Mouse (Mus musculus) lung, embryonic 16.5 days (tissue): Measurements from ENCODE around the gene Nrcam. TPM values are rescaled to one million over a fixed set of nuclear protein-coding genes. Genes with fewer than 3 reads are reported as not detected.

Experiments
- ATAC-seq: fragments of 200-750 bp; cut with Nextera tagmentation; 2 replicates; pipeline ENCODE4 v1.8.0; 2017; ENCODE audit warnings: low read depth, mild to moderate bottlenecking, moderate library complexity
- H3K27ac ChIP-seq: fragments of 300-500 bp; sonication (generic); 2 replicates; pipeline ENCODE4 v1.5.1; 2014; ENCODE audit warnings: mild to moderate bottlenecking, control low read depth, low read length
- H3K27me3 ChIP-seq: fragments of 300-500 bp; sonication (generic); 2 replicates; pipeline ENCODE4 v1.6.1; 2014; ENCODE audit warnings: low read depth, low read length, mixed read lengths; ENCODE audit not compliant: control insufficient read depth, insufficient read depth
- H3K36me3 ChIP-seq: fragments of 300-500 bp; sonication (generic); 2 replicates; pipeline ENCODE4 v1.6.1; 2014; ENCODE audit warnings: low read length; ENCODE audit not compliant: control insufficient read depth, insufficient read depth
- H3K4me1 ChIP-seq: fragments of 300-500 bp; sonication (generic); replicated peaks from 2 replicates; pipeline ENCODE4 v1.6.1; 2014; ENCODE audit warnings: low read length, mixed read lengths; ENCODE audit not compliant: control insufficient read depth, insufficient read depth
- H3K4me2 ChIP-seq: fragments of 300-500 bp; sonication (generic); 2 replicates; pipeline ENCODE4 v1.6.1; 2014; ENCODE audit warnings: low read depth, low read length, control low read depth
- H3K4me3 ChIP-seq: fragments of 300-500 bp; sonication (generic); 2 replicates; pipeline ENCODE4 v1.5.1; 2014; ENCODE audit warnings: mild to moderate bottlenecking, low read length, control low read depth
- H3K9ac ChIP-seq: fragments of 300-500 bp; sonication (generic); 2 replicates; pipeline ENCODE4 v1.6.1; 2014; ENCODE audit warnings: low read length, control low read depth
- H3K9me3 ChIP-seq: fragments of 300-500 bp; sonication (generic); 2 replicates; pipeline ENCODE4 v1.6.1; 2016; ENCODE audit warnings: low read length; ENCODE audit not compliant: control insufficient read depth
- WGBS: fragments of 180-500 bp; shearing (Covaris S2); extraction: QIAGEN DNeasy Blood & Tissue Kit; methylation state at CpG from one replicate; pipeline ENCODE4 v1.1.7; 2014; 5-methylcytosine and 5-hydroxymethylcytosine counted together
- polyA plus RNA-seq: library from polyadenylated mRNA; unstranded; fragments of >200 nt; fragmentation: Nextera tagmentation; extraction: Ambion mirVana; gene quantifications from 2 replicates; pipeline ENCODE4 v1.2.1, GENCODE M21; 2015

The Nrcam gene
- polyA plus RNA-seq, 1 experiment from 2014 or later = 26.5 TPM

GRCm38 (mm10) chr12:44479260-44480030 lies 150.8 kb downstream of the Nrcam start:
- no peak for ATAC-seq
- no peak overlapping the region for H3K4me3 ChIP-seq
- H3K9me3 ChIP-seq = no peaks in the 10 kb centered on the region
- no peak overlapping the region for H3K4me2 ChIP-seq
- WGBS = 76% methylated on average over 6 of the region's 6 CpGs
- H3K4me1 ChIP-seq = no peaks in the 10 kb centered on the region
- H3K27me3 ChIP-seq = no peaks in the 10 kb centered on the region
- no peaks in the 10 kb centered on the region for H3K36me3 ChIP-seq
- H3K27ac ChIP-seq = no peak overlapping the region
- H3K9ac ChIP-seq = no peak overlapping the region

GRCm38 (mm10) chr12:44480031-44480419 lies 151.3 kb downstream of the Nrcam start:
- Histone ChIP-seq H3K4me1 (no peaks in the 10 kb centered on the region), H3K27me3 (no peaks in the 10 kb centered on the region), H3K9ac (no peak overlapping the region), H3K9me3 (no peaks in the 10 kb centered on the region), H3K36me3 (no peaks in the 10 kb centered on the region), H3K4me2 (no peak overlapping the region), H3K27ac (no peak overlapping the region), H3K4me3 (no peak overlapping the region)
- ATAC-seq = no peak
- 83% methylated on average over 2 of the region's 2 CpGs for WGBS

- 75% methylated on average over 3 of the region's 3 CpGs for WGBS
- ATAC-seq = no peak
Measured at GRCm38 (mm10) chr12:44481415-44481814, 152.7 kb downstream of the Nrcam start.

GRCm38 (mm10) chr12:44492759-44493479 lies 164.2 kb downstream of the Nrcam start:
- Histone ChIP-seq H3K4me1 (no peaks in the 10 kb centered on the region), H3K36me3 (no peaks in the 10 kb centered on the region), H3K4me3 (no peak overlapping the region), H3K9ac (no peak overlapping the region), H3K27ac (peak overlapping the region; percentile 40; the same call in 1 of the 2 replicates), H3K9me3 (no peaks in the 10 kb centered on the region), H3K27me3 (no peaks in the 10 kb centered on the region), H3K4me2 (no peak overlapping the region)
- WGBS = 36% methylated on average over 5 of the region's 5 CpGs
- ATAC-seq = peak; percentile 96

More at GRCm38 (mm10) chr12:44481415-44481814, 152.7 kb downstream of the Nrcam start:
- Histone ChIP-seq H3K36me3 (no peaks in the 10 kb centered on the region), H3K27ac (no peak overlapping the region), H3K4me2 (no peak overlapping the region), H3K9ac (no peak overlapping the region), H3K4me3 (no peak overlapping the region), H3K4me1 (no peaks in the 10 kb centered on the region), H3K9me3 (no peaks in the 10 kb centered on the region), H3K27me3 (no peaks in the 10 kb centered on the region)

GRCm38 (mm10) chr12:44497762-44498161 lies 169.1 kb downstream of the Nrcam start:
- H3K27ac ChIP-seq = peak overlapping the region; percentile 15; the same call in 1 of the 2 replicates
- H3K27me3 ChIP-seq = no peaks in the 10 kb centered on the region
- no peak overlapping the region for H3K9ac ChIP-seq
- ATAC-seq = peak; percentile 60
- H3K36me3 ChIP-seq = no peaks in the 10 kb centered on the region
- H3K4me2 ChIP-seq = no peak overlapping the region
- WGBS = 48% methylated on average over 2 of the region's 2 CpGs
- H3K9me3 ChIP-seq = no peaks in the 10 kb centered on the region
- no peak overlapping the region for H3K4me3 ChIP-seq
- no peaks in the 10 kb centered on the region for H3K4me1 ChIP-seq

GRCm38 (mm10) chr12:44498872-44499271 lies 170.2 kb downstream of the Nrcam start:
- Histone ChIP-seq H3K27ac (no peak overlapping the region), H3K4me3 (no peak overlapping the region), H3K4me1 (no peaks in the 10 kb centered on the region), H3K36me3 (no peaks in the 10 kb centered on the region), H3K4me2 (no peak overlapping the region), H3K9me3 (no peaks in the 10 kb centered on the region), H3K9ac (no peak overlapping the region), H3K27me3 (no peaks in the 10 kb centered on the region)
- WGBS = 83% methylated on average over 5 of the region's 5 CpGs
- no peak for ATAC-seq

- 60% methylated on average over 5 of the region's 5 CpGs for WGBS
- no peak for ATAC-seq
Measured at GRCm38 (mm10) chr12:44501807-44502487, 173.3 kb downstream of the Nrcam start.

GRCm38 (mm10) chr12:44503737-44504136 lies 175.1 kb downstream of the Nrcam start:
- Histone ChIP-seq H3K27me3 (no peaks in the 10 kb centered on the region), H3K27ac (no peak overlapping the region), H3K4me3 (no peak overlapping the region), H3K36me3 (no peaks in the 10 kb centered on the region), H3K9me3 (no peaks in the 10 kb centered on the region), H3K4me2 (no peak overlapping the region), H3K9ac (no peak overlapping the region), H3K4me1 (no peaks in the 10 kb centered on the region)
- no peak for ATAC-seq
- 80% methylated on average over 4 of the region's 4 CpGs for WGBS

More at GRCm38 (mm10) chr12:44501807-44502487, 173.3 kb downstream of the Nrcam start:
- no peak overlapping the region for H3K4me2 ChIP-seq
- H3K4me1 ChIP-seq = no peaks in the 10 kb centered on the region
- H3K4me3 ChIP-seq = no peak overlapping the region
- no peaks in the 10 kb centered on the region for H3K9me3 ChIP-seq
- no peak overlapping the region for H3K27ac ChIP-seq
- H3K27me3 ChIP-seq = no peaks in the 10 kb centered on the region
- H3K36me3 ChIP-seq = no peaks in the 10 kb centered on the region
- H3K9ac ChIP-seq = no peak overlapping the region; the same call in 1 of the 2 replicates

- H3K4me3 ChIP-seq = no peak overlapping the region
- ATAC-seq = no peak
- 81% methylated on average over 3 of the region's 3 CpGs for WGBS
- no peaks in the 10 kb centered on the region for H3K27me3 ChIP-seq
- no peak overlapping the region for H3K9ac ChIP-seq
- no peaks in the 10 kb centered on the region for H3K9me3 ChIP-seq
- H3K36me3 ChIP-seq = no peaks in the 10 kb centered on the region
- H3K4me2 ChIP-seq = no peak overlapping the region
- no peak overlapping the region for H3K27ac ChIP-seq
- H3K4me1 ChIP-seq = no peaks in the 10 kb centered on the region
Measured at GRCm38 (mm10) chr12:44508635-44509034, 179.9 kb downstream of the Nrcam start.
